Comparison of ENCODE assay signal across 10 mouse cellular contexts in genomic region chr7:141216894-141217293, GRCm38 (mm10). TPM values are rescaled to one million over a fixed set of nuclear protein-coding genes. Genes with fewer than 3 reads are reported as not detected.
DNase-seq lines count a peak whose midpoint lies in the region; ATAC-seq and TF ChIP-seq lines count a peak whose summit lies in the region.
"Had no signal": no experiment of that assay in that cellular context is flagged by ENCODE, and none has a peak within 500 bp of the region (broad histone marks: within the 10 kb centered on the region; RNA-seq: fewer than 3 reads in every experiment).

No protein-coding gene starts in this region.

- H3K27ac ChIP-seq in kidney, embryonic 16.5 days (ENCODE audit: low read length) = peak overlapping the region; percentile 96
- H3K27ac ChIP-seq in embryonic fibroblast, embryonic 13.5 days (ENCODE audit: insufficient read depth, low read length) = no peak overlapping the region
- peak overlapping the region; percentile 70 for H3K27ac ChIP-seq in intestine, embryonic 15.5 days
- no peak overlapping the region for H3K27ac ChIP-seq in midbrain, postnatal 0 days (ENCODE audit: low read depth, low read length)

- no peak for ATAC-seq in kidney, embryonic 16.5 days (ENCODE audit: low FRiP score, low TSS enrichment)
- ATAC-seq in intestine, embryonic 15.5 days = no peak
- ATAC-seq in midbrain, postnatal 0 days (ENCODE audit: low FRiP score) = no peak
- ATAC-seq in erythroid progenitor cell, adult 5-6 weeks (replicated peaks; ENCODE audit: low FRiP score, poor library complexity, severe bottlenecking) = no peak

- H3K4me3 ChIP-seq in kidney, embryonic 16.5 days (ENCODE audit: low read length) = peak overlapping the region; percentile 77
- H3K4me3 ChIP-seq in embryonic fibroblast, embryonic 13.5 days (ENCODE audit: insufficient read depth, low read length) = peak overlapping the region; percentile 74; the same call in 1 of the 2 replicates
- peak overlapping the region; percentile 71 for H3K4me3 ChIP-seq in intestine, embryonic 15.5 days (replicated peaks)
- no peak overlapping the region for H3K4me3 ChIP-seq in midbrain, postnatal 0 days (ENCODE audit: low read depth, low read length)

- H3K27me3 ChIP-seq in kidney, embryonic 16.5 days (ENCODE audit: insufficient read depth, low read length) = no peaks in the 10 kb centered on the region
- no peaks in the 10 kb centered on the region for H3K27me3 ChIP-seq in intestine, embryonic 15.5 days (replicated peaks)
- H3K27me3 ChIP-seq in midbrain, postnatal 0 days (ENCODE audit: insufficient read depth, low read length) = no peaks in the 10 kb centered on the region

- H3K4me2 ChIP-seq in kidney, embryonic 16.5 days (replicated peaks; ENCODE audit: low read depth, low read length) = peak overlapping the region; percentile 92
- peak overlapping the region; percentile 92 for H3K4me2 ChIP-seq in intestine, embryonic 15.5 days (replicated peaks)
- peak overlapping the region; percentile 97; the same call in 1 of the 2 replicates for H3K4me2 ChIP-seq in midbrain, postnatal 0 days (ENCODE audit: low read depth, low read length, poor library complexity, severe bottlenecking)

- peaks cover 49% of the 10 kb centered on the region for H3K4me1 ChIP-seq in kidney, embryonic 16.5 days (ENCODE audit: insufficient read depth, low read length)
- no peaks in the 10 kb centered on the region for H3K4me1 ChIP-seq in embryonic fibroblast, embryonic 13.5 days (ENCODE audit: control insufficient read depth, insufficient read depth, low read length)
- H3K4me1 ChIP-seq in intestine, embryonic 15.5 days (replicated peaks) = peaks cover 57% of the 10 kb centered on the region
- H3K4me1 ChIP-seq in midbrain, postnatal 0 days (ENCODE audit: insufficient read depth, low read length) = peaks cover 9% of the 10 kb centered on the region; the same call in 1 of the 2 replicates

- H3K9ac ChIP-seq in kidney, embryonic 16.5 days (replicated peaks; ENCODE audit: low read length) = peak overlapping the region; percentile 78
- peak overlapping the region; percentile 66 for H3K9ac ChIP-seq in intestine, embryonic 15.5 days
- H3K9ac ChIP-seq in midbrain, postnatal 0 days (replicated peaks; ENCODE audit: low read length, poor library complexity, severe bottlenecking) = no peak overlapping the region

- no peaks in the 10 kb centered on the region for H3K9me3 ChIP-seq in kidney, embryonic 16.5 days (ENCODE audit: low read length)
- no peaks in the 10 kb centered on the region for H3K9me3 ChIP-seq in intestine, embryonic 15.5 days
- H3K9me3 ChIP-seq in midbrain, postnatal 0 days (ENCODE audit: low read length) = no peaks in the 10 kb centered on the region

- no peak for TF ChIP-seq CTCF in embryonic fibroblast, embryonic 13.5 days (IDR thresholded peaks at IDR 0.05; ENCODE audit: borderline replicate concordance, insufficient read depth, low read length)
- no peak for TF ChIP-seq CTCF in midbrain, postnatal 0 days (IDR thresholded peaks at IDR 0.05)

- TF ChIP-seq POLR2A in embryonic fibroblast, embryonic 13.5 days (IDR thresholded peaks at IDR 0.05; ENCODE audit: low read depth, low read length) = no peak

- DNase-seq in kidney, adult 9 months = no peak
- no peak for DNase-seq in midbrain, postnatal 0 days (ENCODE audit: low spot score)
- DNase-seq in gastrocnemius, postnatal 25 days = no peak
- DNase-seq in spleen, adult 18-20 months = no peak
- DNase-seq: cerebellum, adult 8-10 months had no signal

- peaks cover 23% of the 10 kb centered on the region for H3K36me3 ChIP-seq in kidney, embryonic 16.5 days (ENCODE audit: insufficient read depth, low read length)
- H3K36me3 ChIP-seq in intestine, embryonic 15.5 days = peaks cover 4% of the 10 kb centered on the region; the same call in 1 of the 2 replicates
- H3K36me3 ChIP-seq in midbrain, postnatal 0 days (ENCODE audit: insufficient read depth, low read length) = 0 out of 2 replicates have a peak, but pooled peaks cover 4% of the 10 kb centered on the region

- WGBS in kidney, embryonic 16.5 days = 80% methylated on average over 11 of the region's 11 CpGs
- 71% methylated on average over 11 of the region's 11 CpGs for WGBS in intestine, embryonic 15.5 days
- WGBS in midbrain, postnatal 0 days = 90% methylated on average over 11 of the region's 11 CpGs

RNA-seq across cellular contexts. Expression of gene Rassf7, which starts 1.2 kb away (rescaled TPM):
- 76.3 and 78.3 TPM in 2 replicates for polyA plus RNA-seq in kidney, embryonic 16.5 days (2015; fragmentation: Nextera tagmentation; extraction: Ambion mirVana)
- polyA plus RNA-seq in embryonic fibroblast, embryonic 13.5 days (2011; ENCODE audit: insufficient read length, low read depth, missing spikeins) = 3.9 and 5.8 TPM in 2 replicates
- 63.7 and 70.0 TPM in 2 replicates for polyA plus RNA-seq in intestine, embryonic 15.5 days (2015; fragmentation: Nextera tagmentation; extraction: Ambion mirVana)
- 15.5 and 23.5 TPM in 2 replicates for total RNA-seq in midbrain, postnatal 0 days (2014; rRNA removed)
- 20.7 and 21.7 TPM in 2 replicates for polyA plus RNA-seq in midbrain, postnatal 0 days (2015; fragmentation: Nextera tagmentation; extraction: Ambion mirVana)
- total RNA-seq in gastrocnemius, postnatal 25 days (2021) = 1 to 10 TPM in 1 of 2 experiments, under 1 TPM in 1; 0.38 to 1.1 TPM
- 33.1 and 33.9 TPM in 2 replicates for total RNA-seq in erythroid progenitor cell, adult 5-6 weeks (2015; ENCODE audit: low replicate concordance)
- 10.9 and 13.4 TPM in 2 replicates for total RNA-seq in erythroid progenitor cell, adult 5-6 weeks (2017; ENCODE audit: low replicate concordance)

RNA-seq across cellular contexts. Expression of gene Lmntd2, which starts 3.0 kb away (rescaled TPM):
- polyA plus RNA-seq in kidney, embryonic 16.5 days (2015; fragmentation: Nextera tagmentation; extraction: Ambion mirVana) = 3.9 and 4.4 TPM in 2 replicates
- polyA plus RNA-seq in embryonic fibroblast, embryonic 13.5 days (2011; ENCODE audit: insufficient read length, low read depth, missing spikeins) = 0.38 and 0.58 TPM in 2 replicates
- 3.5 and 3.6 TPM in 2 replicates for polyA plus RNA-seq in intestine, embryonic 15.5 days (2015; fragmentation: Nextera tagmentation; extraction: Ambion mirVana)
- not detected in 2 replicates for total RNA-seq in midbrain, postnatal 0 days (2014; rRNA removed)
- 0.10 and 0.36 TPM in 2 replicates for polyA plus RNA-seq in midbrain, postnatal 0 days (2015; fragmentation: Nextera tagmentation; extraction: Ambion mirVana)
- not detected for total RNA-seq in gastrocnemius, postnatal 25 days (2021)
- 1.8 TPM in 1 of 2 replicates, not detected in the other for total RNA-seq in erythroid progenitor cell, adult 5-6 weeks (2015; ENCODE audit: low replicate concordance)
- total RNA-seq in erythroid progenitor cell, adult 5-6 weeks (2017; ENCODE audit: low replicate concordance) = 2.2 TPM in 1 of 2 replicates, not detected in the other
- total RNA-seq: hematopoietic stem cell, adult 5-6 weeks had no signal

RNA-seq across cellular contexts. Expression of gene Phrf1, which starts 11.7 kb away (rescaled TPM):
- 81.2 and 93.0 TPM in 2 replicates for polyA plus RNA-seq in kidney, embryonic 16.5 days (2015; fragmentation: Nextera tagmentation; extraction: Ambion mirVana)
- 54.7 and 58.7 TPM in 2 replicates for polyA plus RNA-seq in embryonic fibroblast, embryonic 13.5 days (2011; ENCODE audit: insufficient read length, low read depth, missing spikeins)
- 61.9 and 62.1 TPM in 2 replicates for polyA plus RNA-seq in intestine, embryonic 15.5 days (2015; fragmentation: Nextera tagmentation; extraction: Ambion mirVana)
- 46.3 and 54.6 TPM in 2 replicates for total RNA-seq in midbrain, postnatal 0 days (2014; rRNA removed)
- 35.1 and 39.5 TPM in 2 replicates for polyA plus RNA-seq in midbrain, postnatal 0 days (2015; fragmentation: Nextera tagmentation; extraction: Ambion mirVana)
- 10 to 100 TPM; 17.3 to 21.4 TPM for total RNA-seq in gastrocnemius, postnatal 25 days (2021)
- total RNA-seq in erythroid progenitor cell, adult 5-6 weeks (2015; ENCODE audit: low replicate concordance) = 80.1 and 114 TPM in 2 replicates
- total RNA-seq in erythroid progenitor cell, adult 5-6 weeks (2017; ENCODE audit: low replicate concordance) = 63.5 and 90.0 TPM in 2 replicates

RNA-seq across cellular contexts. Expression of gene Lrrc56, which starts 22.9 kb away (rescaled TPM):
- 13.5 and 15.1 TPM in 2 replicates for polyA plus RNA-seq in kidney, embryonic 16.5 days (2015; fragmentation: Nextera tagmentation; extraction: Ambion mirVana)
- polyA plus RNA-seq in embryonic fibroblast, embryonic 13.5 days (2011; ENCODE audit: insufficient read length, low read depth, missing spikeins) = 1.9 and 2.4 TPM in 2 replicates
- polyA plus RNA-seq in intestine, embryonic 15.5 days (2015; fragmentation: Nextera tagmentation; extraction: Ambion mirVana) = 5.1 and 5.4 TPM in 2 replicates
- 11.5 and 14.9 TPM in 2 replicates for total RNA-seq in midbrain, postnatal 0 days (2014; rRNA removed)
- 8.6 TPM in 2 replicates for polyA plus RNA-seq in midbrain, postnatal 0 days (2015; fragmentation: Nextera tagmentation; extraction: Ambion mirVana)
- 1 to 10 TPM; 1.4 to 2.5 TPM for total RNA-seq in gastrocnemius, postnatal 25 days (2021)
- 8.3 and 8.8 TPM in 2 replicates for total RNA-seq in erythroid progenitor cell, adult 5-6 weeks (2015; ENCODE audit: low replicate concordance)
- 3.6 and 5.8 TPM in 2 replicates for total RNA-seq in erythroid progenitor cell, adult 5-6 weeks (2017; ENCODE audit: low replicate concordance)

RNA-seq across cellular contexts. Expression of gene Hras, which starts 23.1 kb away (rescaled TPM):
- polyA plus RNA-seq in kidney, embryonic 16.5 days (2015; fragmentation: Nextera tagmentation; extraction: Ambion mirVana) = 40.3 and 78.3 TPM in 2 replicates
- polyA plus RNA-seq in embryonic fibroblast, embryonic 13.5 days (2011; ENCODE audit: insufficient read length, low read depth, missing spikeins) = 54.0 and 62.7 TPM in 2 replicates
- 92.9 and 107 TPM in 2 replicates for polyA plus RNA-seq in intestine, embryonic 15.5 days (2015; fragmentation: Nextera tagmentation; extraction: Ambion mirVana)
- total RNA-seq in midbrain, postnatal 0 days (2014; rRNA removed) = 109 and 113 TPM in 2 replicates
- 209 TPM in 2 replicates for polyA plus RNA-seq in midbrain, postnatal 0 days (2015; fragmentation: Nextera tagmentation; extraction: Ambion mirVana)
- 100 to 1,000 TPM; 150 TPM for total RNA-seq in gastrocnemius, postnatal 25 days (2021)
- 39.8 and 94.4 TPM in 2 replicates for total RNA-seq in erythroid progenitor cell, adult 5-6 weeks (2015; ENCODE audit: low replicate concordance)
- total RNA-seq in erythroid progenitor cell, adult 5-6 weeks (2017; ENCODE audit: low replicate concordance) = 40.5 and 47.2 TPM in 2 replicates

Comparison
In these comparisons a context has a peak if more than half of its experiments do, and no peak if none do; other contexts are left out.
1. H3K27ac ChIP-seq: peak in kidney, embryonic 16.5 days (single experiment) and intestine, embryonic 15.5 days (single experiment); none in embryonic fibroblast, embryonic 13.5 days (single experiment) and midbrain, postnatal 0 days (single experiment).
2. Peak in every context shown above with its lines, with median percentiles within 50 percentile points of each other: H3K4me2 ChIP-seq.